Comparison of ENCODE assay signal across 25 mouse cellular contexts in genomic region chr4:7913191-7913590, GRCm38 (mm10).
"Had no signal": no experiment of that assay in that cellular context is flagged by ENCODE, and none has a peak within 500 bp of the region (broad histone marks: within the 10 kb centered on the region; RNA-seq: fewer than 3 reads in every experiment).

No protein-coding gene starts in this region.

- H3K9ac ChIP-seq: heart, embryonic 13.5 days; heart, embryonic 15.5 days; hindbrain, embryonic 13.5 days; hindbrain, embryonic 15.5 days; kidney, embryonic 15.5 days; limb, embryonic 13.5 days; limb, embryonic 15.5 days; liver, embryonic 13.5 days had no signal

- H3K27ac ChIP-seq: heart, adult 2 months; heart, embryonic 13.5 days; heart, embryonic 15.5 days; hindbrain, embryonic 13.5 days; hindbrain, embryonic 15.5 days; hindbrain, postnatal 0 days; kidney, embryonic 15.5 days; kidney, postnatal 0 days; limb, embryonic 13.5 days; limb, embryonic 15.5 days; liver, embryonic 13.5 days had no signal

- H3K36me3 ChIP-seq: heart, embryonic 13.5 days; heart, embryonic 15.5 days; hindbrain, embryonic 13.5 days; hindbrain, embryonic 15.5 days; kidney, embryonic 15.5 days; limb, embryonic 13.5 days; limb, embryonic 15.5 days; liver, embryonic 13.5 days had no signal

- H3K4me1 ChIP-seq: heart, embryonic 13.5 days; heart, embryonic 15.5 days; hindbrain, embryonic 13.5 days; hindbrain, embryonic 15.5 days; kidney, embryonic 15.5 days; limb, embryonic 13.5 days; limb, embryonic 15.5 days; liver, embryonic 13.5 days had no signal

- H3K4me3 ChIP-seq: heart, adult 2 months; heart, embryonic 13.5 days; heart, embryonic 15.5 days; hindbrain, embryonic 13.5 days; hindbrain, embryonic 15.5 days; kidney, embryonic 15.5 days; limb, embryonic 13.5 days; limb, embryonic 15.5 days; liver, embryonic 13.5 days had no signal

- H3K9me3 ChIP-seq: heart, embryonic 13.5 days; heart, embryonic 15.5 days; hindbrain, embryonic 13.5 days; hindbrain, embryonic 15.5 days; kidney, embryonic 15.5 days; limb, embryonic 13.5 days; limb, embryonic 15.5 days; liver, embryonic 13.5 days had no signal

- DNase-seq: gastrocnemius, postnatal 14 days; gastrocnemius, postnatal 36 days; heart, adult 11 months; heart, adult 2 months; heart, postnatal 14 days; heart, postnatal 36 days; kidney, adult 11 months; kidney, adult 2 months; kidney, adult 9 months; kidney, postnatal 14 days; kidney, postnatal 36 days; layer of hippocampus, adult 9-11 months; layer of hippocampus, postnatal 36 days; left cerebral cortex, postnatal 4 days; liver, embryonic 13.5 days had no signal

- H3K4me2 ChIP-seq: heart, embryonic 11.5 days; heart, embryonic 13.5 days; heart, embryonic 15.5 days; hindbrain, embryonic 13.5 days; hindbrain, embryonic 15.5 days; kidney, embryonic 15.5 days; limb, embryonic 13.5 days; limb, embryonic 15.5 days; liver, embryonic 13.5 days had no signal

- H3K27me3 ChIP-seq: heart, embryonic 13.5 days; heart, embryonic 15.5 days; hindbrain, embryonic 13.5 days; hindbrain, embryonic 15.5 days; kidney, embryonic 15.5 days; limb, embryonic 13.5 days; limb, embryonic 15.5 days; liver, embryonic 13.5 days had no signal
